Mouse (Mus musculus) v-Abl transformed pro-B cells (cell line): ENCODE results near the gene Asb10.

Source experiments
- in situ Hi-C, 2 experiments: fragments of 400-800 bp; cut with MboI; formaldehyde crosslinking; loops; one replicate each; pipeline ENCODE4 v1.15.1; 2025; ENCODE audit not compliant: unreplicated experiment in 2 of 2

Gene Asb10

DNA sequence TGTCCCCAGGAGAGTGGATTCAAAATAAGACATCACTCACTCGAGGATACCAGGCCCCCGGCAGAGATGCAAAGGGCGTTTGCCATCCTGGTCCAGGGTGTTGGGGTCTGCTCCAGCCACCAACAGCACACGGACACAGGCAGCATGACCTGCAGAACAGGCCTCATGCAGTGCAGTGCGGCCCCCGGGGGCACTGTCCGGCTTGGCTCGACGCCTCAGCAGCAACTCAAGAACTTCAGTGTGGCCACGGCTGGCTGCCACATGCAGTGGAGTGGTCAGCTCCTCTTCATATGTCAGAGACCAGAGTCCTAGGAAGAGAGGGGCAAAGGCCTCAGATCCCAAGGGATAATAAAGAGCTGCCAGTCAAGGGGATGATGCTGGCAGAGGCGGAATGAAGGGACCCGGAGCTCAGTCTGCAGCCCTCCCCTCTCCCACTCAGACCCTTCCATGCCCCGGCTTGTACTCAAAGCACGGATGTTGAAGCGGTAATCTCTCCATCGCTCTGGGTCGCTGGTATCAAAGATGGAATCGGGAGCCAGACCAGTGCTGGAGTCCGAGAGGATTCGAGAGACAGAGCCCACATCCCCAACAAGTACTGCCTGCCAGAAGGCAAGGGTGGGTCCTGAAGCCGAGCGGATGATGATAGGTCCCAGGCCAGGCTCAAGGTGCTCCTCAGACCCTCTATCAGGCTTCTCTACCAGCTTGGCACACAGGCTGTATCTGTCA is 1.0 kb downstream of the Asb10 start:
- in situ Hi-C loops = loop anchor here (5.0 kb wide), 2 partner anchors 43 to 53 kb away; no protein-coding TSS in a partner anchor

DNA sequence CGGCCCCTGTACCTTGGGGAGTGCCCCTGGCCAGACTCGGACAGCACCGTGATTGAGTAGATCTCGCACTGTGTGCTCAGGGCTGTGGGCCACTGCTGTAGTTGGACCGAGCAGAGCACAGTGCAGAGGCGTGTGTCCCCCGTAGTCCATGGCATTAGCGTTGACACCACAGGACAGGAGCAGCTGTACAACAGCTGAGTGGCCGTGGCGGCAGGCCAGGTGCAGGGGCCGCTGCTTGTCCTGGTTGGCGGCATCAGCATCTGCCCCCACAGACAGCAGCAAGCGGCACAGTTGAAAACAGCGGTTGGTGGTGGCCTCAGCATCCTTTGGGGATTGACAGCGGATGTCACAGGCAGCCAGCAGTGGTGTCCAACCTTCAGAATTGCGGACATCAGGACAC is 3.2 kb downstream of the Asb10 start:
- in situ Hi-C loops = loop anchor here (5.0 kb wide), 2 partner anchors 45 to 55 kb away; no protein-coding TSS in a partner anchor

DNA sequence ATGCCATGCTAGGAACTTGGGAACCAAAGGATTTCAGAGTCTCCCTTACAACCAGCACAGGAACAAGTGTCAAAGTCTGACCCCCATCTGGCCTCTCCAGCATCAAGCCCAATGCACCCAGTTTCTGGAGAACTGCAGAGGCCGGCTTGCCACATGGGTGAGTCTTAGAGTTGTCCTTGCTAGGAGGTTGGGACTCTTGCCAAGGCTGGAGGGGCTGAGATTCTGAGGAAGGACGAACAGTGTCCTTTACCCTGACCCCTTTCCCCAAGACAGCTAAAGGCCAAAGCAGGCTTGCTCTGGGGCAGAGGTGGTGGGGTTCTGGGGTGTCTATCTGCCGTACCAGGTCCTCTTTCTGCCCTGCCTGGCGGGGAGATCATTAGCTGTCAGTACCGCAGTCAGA is 4.3 kb downstream of the Asb10 start:
- in situ Hi-C loops = loop anchor here (5.0 kb wide), 2 partner anchors 46 to 56 kb away; no protein-coding TSS in a partner anchor

DNA sequence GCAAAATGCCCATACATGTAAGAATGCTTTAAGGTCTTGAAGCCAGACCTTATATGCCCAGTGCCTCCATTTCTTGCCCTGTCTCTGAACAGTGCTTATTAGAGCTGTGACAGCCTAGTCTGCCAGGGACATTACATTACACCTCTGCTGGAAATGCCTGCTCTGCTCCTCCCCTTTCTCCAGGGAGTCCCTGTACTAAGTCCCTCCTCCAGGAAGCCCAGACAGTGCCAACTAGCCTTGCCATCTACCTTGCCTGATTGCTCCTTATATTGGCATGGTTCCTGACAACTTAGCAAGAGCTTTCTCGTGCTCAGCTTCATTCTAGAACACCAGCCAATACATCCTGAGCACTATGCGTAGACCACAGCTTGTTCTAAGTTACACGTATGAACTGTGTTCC is 5.0 kb downstream of the Asb10 start:
- in situ Hi-C loops = loop anchor here (5.0 kb wide), 2 partner anchors 47 to 57 kb away; no protein-coding TSS in a partner anchor

DNA sequence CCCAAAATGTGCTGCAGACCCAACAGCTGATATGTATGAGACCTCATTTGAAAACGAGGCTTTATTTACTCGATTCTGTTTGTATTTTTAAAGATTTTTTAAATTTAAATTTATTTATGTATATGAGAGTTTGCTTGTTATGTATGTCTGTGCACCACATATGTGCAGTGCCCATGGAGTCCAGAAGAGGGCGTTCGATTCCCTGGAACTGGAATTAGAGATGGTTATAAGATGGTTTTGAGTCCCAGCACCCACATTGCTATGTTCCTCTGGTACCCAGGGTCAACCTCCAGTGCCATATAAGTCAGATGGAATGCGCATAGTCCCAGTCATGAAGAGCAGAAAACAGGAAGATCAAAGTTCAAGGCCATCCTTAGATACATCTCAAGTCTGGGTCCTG is 6.5 kb downstream of the Asb10 start:
- in situ Hi-C loops = no loop called here

DNA sequence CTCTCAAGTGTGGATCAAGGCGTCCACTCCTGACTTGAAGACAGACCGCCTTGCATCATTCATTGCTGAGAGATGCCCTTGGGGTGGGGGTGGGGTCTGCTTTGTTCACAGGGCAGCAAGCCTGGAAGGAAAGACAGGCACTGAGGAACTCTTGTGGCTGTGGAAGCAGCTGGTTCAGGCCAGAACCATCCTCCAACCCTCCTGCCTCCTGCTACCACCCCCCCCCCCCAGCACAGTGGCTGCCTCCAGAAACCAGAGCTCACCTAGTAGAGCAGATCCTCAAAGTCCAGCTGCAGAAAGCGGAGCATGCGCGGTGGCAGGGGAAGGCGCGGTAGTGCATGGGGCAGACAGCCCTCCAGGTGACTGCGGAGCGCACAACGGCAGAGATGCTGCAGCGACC is 7.4 kb downstream of the Asb10 start:
- in situ Hi-C loops = no loop called here

DNA sequence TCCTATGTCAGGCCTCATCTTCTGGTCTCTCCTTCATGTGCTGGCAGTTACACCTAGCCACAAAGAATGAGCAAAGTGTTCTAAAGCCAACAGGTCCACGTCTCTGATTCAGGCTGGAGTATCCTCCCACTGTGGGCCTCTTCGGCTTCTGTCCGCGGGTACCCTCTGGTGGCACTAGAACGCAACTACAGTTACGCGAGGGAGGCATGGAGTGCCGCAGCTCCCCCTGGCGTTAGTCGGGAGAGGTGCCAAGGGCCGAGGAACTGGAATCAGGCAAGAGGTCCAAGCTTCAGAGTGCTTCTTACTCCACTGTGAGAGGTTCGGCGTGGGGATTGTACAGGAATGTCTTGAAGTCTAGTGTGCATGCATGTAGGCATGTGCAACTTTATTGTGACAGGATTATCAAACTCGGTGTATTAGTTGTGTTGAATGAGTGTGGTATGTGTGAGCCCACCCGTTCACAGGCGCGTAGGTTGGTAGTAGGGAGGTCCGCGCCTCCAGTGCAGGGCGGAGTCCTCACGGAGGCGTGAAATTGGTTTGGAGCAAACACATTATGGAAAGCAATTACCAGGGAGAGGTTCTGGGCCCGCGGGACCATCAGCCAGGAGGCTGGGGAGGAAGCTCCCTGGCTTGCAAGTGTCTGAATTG is 10.6 kb downstream of the Asb10 start:
- in situ Hi-C loops = no loop called here

DNA sequence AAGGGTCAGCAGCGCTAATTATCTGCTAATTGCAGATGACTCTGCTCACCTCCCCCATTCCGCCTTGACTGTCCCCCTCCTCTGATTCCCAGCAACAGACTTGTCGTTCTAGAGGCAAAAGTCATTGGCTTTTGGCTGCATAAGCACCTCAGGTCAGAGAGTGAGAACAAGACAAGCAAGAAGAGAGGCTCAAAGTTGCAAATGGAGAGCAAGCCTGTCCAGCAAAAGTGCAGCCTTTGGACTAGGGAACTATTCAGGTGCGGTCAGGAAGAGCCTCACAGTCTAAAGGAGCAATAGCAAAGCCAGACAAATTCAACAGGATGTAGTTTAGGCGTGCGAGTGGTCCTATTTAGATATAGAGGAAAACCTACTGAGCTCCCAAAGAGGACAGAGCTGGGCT is 13.0 kb downstream of the Asb10 start:
- in situ Hi-C loops = no loop called here

DNA sequence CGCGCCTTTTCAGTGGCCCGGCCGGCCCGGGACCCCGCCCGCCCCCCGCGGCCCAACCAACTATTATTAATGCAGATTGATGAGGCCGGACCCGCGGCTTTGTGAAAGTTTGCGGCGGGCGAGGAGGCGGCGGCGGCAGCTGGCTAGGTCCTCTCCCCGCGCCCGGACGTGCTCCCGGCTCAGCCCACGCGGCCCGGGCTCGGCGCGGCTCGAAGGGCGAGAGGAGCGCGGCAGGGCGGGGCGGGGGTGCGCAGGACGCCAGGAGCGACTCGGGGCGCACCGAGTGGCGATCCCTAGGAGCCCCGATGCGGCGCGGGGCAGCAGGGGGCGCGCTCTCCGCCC is 13.9 kb downstream of the Asb10 start, which contains the start of gene Gbx1:
TSS of gene Gbx1 (minus strand) at position 314 of the 342 bp plus-strand sequence.
- in situ Hi-C loops = no loop called here

DNA sequence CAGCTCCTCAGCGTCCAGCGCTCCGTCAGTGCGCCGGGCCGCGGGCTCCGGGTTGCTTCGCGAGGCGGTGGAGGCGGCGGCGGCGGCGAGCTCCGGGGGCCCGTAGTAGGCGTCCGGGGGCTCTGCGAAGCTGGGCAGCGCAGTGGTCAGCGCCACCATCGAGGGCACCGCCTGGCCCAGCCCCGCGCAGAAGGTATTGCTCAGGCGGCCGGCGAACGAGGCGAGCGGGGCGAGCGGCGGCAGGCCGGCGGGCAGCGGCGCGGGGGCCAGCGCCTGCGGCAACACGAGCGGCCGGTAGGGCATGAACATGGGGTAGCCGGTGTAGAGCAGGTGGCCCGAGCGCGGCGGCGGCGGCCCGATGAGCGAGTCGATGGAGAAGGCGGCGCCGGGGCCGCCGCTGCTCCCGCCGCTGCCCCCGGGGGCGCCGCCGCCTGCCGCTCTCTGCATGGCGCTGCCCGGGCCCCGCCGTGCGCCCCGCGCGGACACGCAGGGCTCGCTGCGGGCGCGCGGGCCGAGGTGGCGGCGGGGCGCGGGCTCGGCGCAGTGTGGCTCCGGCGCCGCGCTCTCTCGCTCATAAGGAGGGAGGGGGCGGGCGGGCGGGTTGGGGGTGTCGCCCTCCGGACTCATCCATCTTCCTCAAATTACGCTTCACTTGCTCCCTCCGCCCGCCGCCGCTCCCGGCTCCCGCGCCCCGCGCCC is 14.4 kb downstream of the Asb10 start:
- in situ Hi-C loops = no loop called here

DNA sequence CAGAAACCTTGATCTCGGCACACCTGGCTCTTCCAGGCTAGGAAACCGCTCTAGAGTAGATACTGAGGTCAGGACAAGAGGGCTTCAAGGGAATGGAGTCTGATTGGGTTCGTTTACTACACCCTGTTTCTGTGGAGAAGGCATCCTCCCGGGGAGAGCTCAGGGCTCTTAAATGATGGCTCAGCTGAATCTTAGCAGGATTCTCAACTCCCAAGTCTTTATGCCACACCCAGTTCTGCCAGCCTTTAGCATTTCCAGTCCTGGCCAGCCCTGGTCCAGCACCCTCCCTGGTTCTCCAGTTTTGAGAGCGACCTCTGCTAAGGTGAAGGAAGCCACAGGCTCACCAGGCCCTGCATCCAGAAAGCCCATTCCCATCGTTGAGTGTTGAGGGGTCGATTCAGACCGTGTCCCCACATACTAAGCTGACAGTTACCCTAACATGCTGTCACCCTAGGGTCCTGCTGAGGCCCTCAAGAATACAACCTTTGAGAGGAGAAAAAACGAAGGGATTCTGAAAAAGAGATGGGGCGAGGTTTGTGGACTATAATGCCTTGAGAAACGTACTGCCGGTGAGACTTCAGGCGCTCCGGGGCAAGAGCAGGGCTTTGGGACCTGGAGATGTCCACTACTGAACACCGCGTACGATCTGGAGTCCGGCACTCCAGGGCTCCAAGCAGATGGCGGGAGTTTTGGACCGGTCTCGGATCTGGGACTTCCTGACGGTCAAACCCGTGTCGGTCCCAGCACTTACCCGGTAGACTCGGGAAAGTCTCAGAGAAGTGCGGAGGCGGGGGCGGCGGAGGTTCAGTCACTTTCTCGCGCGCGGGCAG is 15.2 kb downstream of the Asb10 start:
- in situ Hi-C loops = no loop called here

DNA sequence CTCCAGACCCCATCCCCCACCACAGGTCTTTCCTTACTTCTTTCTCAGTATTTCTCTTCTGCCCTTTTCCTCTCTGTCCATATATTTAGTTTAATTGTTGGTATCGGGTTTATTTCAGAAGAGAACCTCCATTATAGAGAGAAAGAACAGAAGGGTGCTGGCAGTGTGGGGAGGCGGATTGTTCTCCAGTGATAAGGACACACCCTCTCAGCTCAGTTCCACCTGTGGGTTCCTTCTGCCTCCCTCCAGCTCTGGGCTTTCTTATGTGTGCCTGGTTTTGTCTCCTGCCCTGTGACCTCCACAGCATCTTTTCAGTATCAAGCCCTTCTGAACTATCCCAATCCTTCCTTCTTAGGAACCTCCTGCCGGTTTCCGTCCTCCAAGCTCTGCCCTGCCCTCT is 16.3 kb downstream of the Asb10 start:
- in situ Hi-C loops = no loop called here

DNA sequence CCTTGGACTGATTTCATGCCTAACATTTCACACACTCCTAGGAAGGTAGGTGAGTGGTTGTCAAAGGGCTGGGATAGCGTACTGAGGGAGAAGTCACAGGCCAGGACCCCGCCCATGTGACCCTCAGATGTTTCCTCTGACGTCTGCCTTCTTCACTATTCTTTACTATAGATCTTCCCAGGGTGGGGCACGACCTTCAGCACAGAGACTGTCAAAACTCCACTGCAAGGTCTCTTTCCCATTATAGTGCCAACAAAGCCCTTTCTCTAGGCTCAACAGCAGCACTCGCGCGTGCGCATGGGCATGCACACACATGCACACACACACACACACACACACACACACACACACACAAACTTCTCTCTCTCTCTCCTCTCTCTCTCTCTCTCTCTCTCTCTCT is 17.0 kb downstream of the Asb10 start:
- in situ Hi-C loops = no loop called here

DNA sequence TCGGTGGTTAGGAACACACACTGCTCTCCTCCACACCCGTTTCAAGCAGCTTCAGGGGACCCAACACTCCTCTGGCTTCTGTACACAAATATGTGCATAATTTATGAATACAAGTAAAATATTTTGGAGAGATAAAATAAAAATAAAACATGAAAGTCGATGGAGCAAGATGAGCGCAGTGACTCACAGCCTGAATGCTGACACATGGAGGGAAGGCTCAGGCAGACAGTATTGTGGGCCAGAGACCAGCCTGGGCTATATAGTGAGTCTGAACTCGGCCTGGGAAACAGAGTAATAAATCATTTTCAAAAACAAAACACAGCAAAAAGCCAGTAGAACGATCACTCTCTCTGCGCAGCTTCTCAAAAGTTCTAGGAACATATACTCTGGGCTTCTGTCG is 19.4 kb downstream of the Asb10 start:
- in situ Hi-C loops = no loop called here

DNA sequence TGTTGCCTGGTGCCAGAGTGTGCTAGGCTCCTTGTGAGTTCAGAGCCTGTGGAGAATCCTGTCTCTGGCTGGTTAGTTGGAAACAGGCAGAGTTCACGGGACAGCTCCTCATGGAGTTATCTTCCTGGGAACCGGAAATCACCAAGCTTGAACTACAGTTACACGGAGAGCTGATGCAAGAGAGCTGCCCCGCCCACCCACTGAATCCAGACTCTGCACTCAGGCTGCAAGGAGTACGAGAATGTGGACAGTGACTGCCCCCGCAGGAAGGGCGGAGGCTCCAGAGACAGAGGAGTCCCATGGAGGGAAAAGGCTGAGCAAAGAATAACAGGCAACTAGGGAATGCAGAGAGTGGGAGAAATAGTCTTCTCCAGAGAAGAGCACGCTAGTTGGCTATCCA is 28.5 kb downstream of the Asb10 start:
- in situ Hi-C loops = no loop called here

DNA sequence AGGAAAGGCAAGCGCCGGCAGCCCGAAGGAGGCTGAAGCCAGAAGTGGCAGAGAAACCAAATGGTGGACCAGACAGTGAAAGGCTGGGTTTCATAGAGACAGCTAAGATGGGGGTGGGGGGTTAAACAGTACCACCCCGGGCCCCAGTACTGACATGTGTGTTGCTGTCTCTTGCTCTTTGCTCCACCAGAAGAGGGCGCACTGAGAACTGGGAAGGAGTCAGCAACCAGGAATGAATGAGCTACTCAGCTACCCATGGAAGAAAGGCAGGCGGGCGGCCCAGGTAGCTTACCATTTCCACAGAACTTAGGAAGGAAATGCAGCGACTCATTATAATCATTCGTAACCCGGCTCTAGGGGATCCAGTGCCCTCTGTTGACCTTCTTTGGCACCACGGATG is 30.1 kb downstream of the Asb10 start:
- in situ Hi-C loops = no loop called here

DNA sequence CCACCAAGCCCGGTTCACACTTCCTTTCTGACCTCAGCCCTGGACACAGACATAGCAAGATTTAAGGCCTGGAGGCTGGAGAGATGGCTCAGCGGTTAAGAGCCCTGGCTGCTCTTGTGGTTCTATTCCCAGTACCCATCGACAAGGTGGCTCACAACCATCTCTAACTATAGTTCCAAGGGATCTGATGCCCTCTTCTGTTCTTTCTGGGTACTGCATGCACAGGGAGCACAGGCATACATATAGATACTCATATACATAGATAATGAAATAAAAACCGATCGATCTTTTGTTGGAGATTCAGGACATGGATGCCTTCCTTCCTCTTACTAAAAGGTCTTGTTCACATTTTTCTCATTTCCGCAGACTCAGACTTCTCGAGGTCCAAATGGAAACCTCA is 32.4 kb downstream of the Asb10 start:
- in situ Hi-C loops = loop anchor here (10.0 kb wide), 1 partner anchor 146 kb away; no protein-coding TSS in a partner anchor

DNA sequence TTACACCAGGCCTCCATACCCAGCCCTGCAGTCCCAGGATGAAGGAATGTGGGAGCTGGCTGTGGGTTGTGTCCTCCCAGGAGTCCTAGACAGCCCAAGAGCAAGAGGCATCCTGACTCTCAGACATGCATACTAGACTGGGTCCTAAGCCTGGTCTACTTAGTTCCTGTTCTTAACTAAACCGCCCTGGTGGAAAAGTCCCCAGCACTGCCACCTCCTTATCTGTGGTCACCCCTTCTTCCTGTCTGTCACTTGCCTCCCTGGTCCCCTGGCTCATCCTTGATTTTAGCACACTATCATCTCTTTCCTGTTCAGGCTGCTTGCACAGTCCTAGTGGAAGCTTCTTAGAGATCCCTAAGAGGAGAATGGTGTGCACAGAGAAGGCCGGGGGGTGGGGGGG is 35.3 kb downstream of the Asb10 start:
- in situ Hi-C loops = loop anchor here (10.0 kb wide), 1 partner anchor 149 kb away; no protein-coding TSS in a partner anchor

DNA sequence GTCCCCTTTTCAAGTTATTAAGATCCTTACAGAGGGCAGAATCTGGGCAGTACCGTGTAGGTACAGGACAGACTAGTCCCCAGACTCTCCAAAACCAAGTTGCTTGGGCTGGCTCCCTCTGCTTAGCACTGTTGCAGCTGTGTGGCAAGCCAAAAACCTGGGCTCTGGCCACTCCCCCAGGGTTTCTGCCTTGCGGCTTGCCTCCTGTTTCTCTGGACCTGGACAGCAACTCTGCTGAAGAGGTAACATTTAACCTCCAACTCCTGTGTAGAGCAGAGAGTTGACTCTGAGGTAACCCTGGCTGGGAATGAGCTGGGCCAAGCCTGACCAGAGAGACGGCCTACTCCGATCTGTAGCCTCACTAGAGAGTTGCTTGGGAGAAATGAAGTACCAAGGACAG is 38.0 kb downstream of the Asb10 start:
- in situ Hi-C loops = loop anchor here (10.0 kb wide), 1 partner anchor 152 kb away; no protein-coding TSS in a partner anchor

DNA sequence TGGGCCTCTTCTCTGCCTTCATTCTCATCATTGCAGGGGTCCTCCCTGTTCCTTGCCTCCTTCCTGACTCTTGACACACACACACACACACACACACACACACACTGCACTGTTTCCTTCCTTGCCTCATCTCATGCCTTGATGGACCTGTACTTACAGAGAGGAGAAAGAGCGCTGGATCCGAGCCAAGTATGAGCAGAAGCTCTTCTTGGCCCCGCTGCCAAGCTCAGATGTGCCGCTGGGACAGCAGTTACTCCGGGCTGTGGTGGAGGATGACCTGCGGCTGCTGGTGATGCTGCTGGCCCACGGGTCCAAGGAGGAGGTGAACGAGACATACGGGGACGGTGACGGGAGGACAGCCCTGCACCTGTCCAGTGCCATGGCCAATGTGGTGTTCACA is 39.9 kb downstream of the Asb10 start:
- in situ Hi-C loops = loop anchor here (10.0 kb wide), 1 partner anchor 154 kb away; no protein-coding TSS in a partner anchor
